Mouse (Mus musculus) gastrocnemius, adult 8-10 months (tissue): ENCODE results near the gene Nampt. TPM values are rescaled to one million over a fixed set of nuclear protein-coding genes. Genes with fewer than 3 reads are reported as not detected.

Source experiments
- DNase-seq, 2 experiments: peaks; one replicate each; pipeline ENCODE4 v3.0.0; 2022; ENCODE audit warnings: low spot score in 2 of 2
- total RNA-seq, 4 experiments: library from RNA; stranded (reverse); gene quantifications; 2 replicates each; pipeline ENCODE4 v1.2.4; 2022

Nampt gene
- total RNA-seq, result 10 to 100 TPM; 74.9 to 84.8 (median 79.8) TPM

- no peak for DNase-seq
Measured at GRCm38 (mm10) chr12:32819416-32819815, at the start of gene Nampt. Gene Nampt (plus strand): TSS chr12:32819545.

GRCm38 (mm10) chr12:32770766-32771165 is 48.6 kb upstream of the Nampt start:
- DNase-seq, result no peak

DNA sequence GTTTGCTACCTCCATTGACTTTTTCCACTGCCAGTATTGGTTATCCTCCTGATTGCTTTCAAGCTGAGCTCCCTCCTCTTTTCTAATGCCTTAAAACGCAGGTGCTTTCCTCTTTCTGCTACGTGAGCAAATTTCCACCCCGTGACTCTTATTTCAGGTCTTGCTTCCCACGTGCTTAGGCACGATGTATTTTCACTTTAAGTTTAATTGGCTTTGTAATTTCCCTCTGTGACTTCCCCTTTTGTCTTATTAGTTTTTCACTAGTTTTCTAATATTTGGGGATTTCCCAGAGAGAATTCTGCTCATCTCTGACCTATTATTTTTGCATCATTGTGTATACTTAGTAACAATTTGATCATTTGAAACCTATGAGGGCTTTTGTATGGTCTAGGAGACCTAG is 44.8 kb upstream of the Nampt start:
- no peak for DNase-seq

- no peak for DNase-seq
Measured at GRCm38 (mm10) chr12:32789092-32789491, 30.3 kb upstream of the Nampt start.

DNA sequence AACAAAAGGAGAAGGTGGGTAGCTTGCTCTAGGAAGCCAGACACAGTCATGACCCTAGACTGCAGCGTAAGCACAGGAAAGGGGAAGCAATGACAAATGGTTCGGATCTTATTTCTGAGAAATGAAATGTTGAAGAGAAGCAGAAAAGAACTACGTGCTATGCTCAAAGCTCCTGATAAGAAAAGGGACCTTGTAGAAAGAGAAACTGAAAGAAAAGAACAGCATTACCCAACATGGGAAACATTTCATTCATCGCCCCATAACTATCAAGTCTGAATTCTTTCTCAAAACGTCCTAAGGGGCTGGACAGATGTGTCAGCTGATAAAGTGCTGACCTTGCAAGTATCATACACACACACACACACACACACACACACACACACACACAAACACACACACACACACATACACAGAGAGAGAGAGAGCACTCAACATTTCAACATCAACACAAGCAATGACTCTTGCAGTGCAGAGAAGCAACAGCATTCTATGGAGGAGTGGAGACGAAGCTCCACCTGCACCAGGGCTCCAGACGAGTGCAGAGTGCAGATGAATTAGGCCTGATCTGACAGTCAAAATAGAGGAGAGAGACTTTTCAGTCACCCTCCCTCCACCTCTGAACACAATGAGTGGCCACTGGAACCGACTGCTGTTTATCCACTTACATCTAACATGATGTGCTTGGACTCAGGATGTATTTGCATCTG is 23.4 kb upstream of the Nampt start:
- no peak for DNase-seq

DNA sequence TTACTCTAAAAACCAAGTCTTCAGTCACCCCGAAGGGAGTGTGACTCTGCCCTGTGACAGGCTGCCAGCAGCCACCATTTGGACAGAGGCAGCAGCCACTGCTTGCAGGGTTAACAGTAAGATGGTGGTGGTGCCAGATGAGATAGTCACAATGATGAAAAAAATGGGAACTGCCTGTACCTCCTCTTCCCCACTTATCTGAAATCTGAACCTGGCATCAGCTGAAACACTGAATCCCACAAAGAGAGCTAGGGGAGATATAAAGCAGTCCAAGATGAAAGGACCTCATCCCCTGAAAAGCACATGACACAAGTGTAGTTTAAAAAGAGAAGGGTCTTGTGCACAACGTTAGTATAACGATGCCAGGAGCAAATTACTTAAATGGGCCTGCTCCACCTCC is 21.9 kb upstream of the Nampt start:
- DNase-seq, result no peak

DNA sequence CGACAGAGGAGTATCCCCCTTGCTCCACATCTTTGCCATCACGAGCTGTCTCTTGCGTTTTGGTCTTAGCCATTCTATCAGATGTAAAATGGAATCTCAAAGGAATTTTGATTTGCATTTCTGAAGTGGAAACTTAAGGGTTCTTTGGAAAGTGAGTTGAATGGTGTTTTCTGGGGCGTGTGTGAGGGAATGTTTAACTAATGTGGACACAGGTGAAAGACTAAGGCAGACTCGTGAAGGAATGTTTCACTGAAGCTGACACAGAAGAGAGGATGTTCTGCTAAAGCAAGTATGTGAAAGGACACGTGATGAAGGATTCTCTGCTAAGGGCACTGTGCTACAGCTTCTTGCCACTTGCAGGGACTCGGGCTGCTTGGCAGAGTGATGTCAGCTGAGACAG is 18.3 kb upstream of the Nampt start:
- no peak for DNase-seq

DNA sequence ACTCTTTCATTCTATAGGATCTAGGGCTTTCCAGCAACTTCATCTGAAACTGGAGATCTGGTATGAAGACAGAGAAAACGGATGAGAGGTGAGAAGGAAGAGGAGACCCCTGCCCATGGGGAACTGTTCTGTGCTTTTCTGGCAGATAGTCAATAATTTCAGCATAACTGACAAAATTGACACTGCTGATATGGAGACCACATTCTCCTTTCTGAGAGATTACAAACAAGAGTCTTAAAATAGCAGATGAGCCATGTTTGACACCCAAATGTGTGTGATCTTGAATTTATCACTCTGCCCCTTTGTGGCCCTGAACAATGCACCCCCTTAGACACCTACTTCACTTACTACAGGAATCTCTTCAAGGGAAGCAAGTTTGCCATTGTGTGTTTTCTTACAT is 13.8 kb upstream of the Nampt start:
- DNase-seq, result no peak

- peak; percentile 98 to 99 for DNase-seq
Measured at GRCm38 (mm10) chr12:32819823-32820605, 669 bp downstream of the Nampt start.

DNA sequence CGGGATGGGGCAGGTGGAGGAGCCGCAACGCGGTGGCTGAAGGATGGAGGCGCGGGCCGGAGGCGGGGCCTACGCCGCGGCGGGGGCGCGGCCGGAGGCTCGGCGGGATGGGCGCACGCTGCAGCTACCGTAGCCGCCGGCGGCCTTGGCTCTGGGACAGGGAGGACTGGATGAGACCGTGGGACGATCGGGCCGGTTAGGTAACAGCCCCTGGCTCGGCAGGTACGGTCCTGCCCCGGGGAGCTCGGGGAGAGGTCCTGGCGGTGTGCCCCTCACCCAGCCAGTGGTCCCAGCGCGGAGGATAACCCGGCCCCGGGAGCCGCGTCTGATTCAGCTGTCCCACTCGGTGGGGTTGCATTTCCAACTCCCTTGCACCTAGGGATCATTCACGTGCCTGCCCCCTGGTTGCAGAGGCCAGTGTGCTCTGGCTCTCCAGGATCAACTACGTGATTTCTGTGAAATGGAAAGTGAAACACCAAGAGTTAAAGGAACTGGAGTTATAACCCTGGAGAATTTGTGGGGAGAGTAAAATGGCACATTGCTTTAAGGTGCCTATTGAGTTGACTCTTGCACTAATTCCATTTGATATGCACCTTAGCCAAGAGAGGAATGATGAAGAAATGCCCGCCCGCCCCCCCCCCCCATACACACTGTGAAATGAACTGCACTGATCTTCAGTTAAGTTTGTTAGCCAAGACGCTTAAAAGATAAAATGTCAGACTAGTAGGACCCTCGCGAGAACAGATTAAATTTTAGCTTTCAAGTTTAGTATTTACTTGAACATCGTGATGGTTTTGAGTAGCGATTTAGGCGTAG is 1.6 kb downstream of the Nampt start:
- peak; percentile 59 to 80 for DNase-seq

DNA sequence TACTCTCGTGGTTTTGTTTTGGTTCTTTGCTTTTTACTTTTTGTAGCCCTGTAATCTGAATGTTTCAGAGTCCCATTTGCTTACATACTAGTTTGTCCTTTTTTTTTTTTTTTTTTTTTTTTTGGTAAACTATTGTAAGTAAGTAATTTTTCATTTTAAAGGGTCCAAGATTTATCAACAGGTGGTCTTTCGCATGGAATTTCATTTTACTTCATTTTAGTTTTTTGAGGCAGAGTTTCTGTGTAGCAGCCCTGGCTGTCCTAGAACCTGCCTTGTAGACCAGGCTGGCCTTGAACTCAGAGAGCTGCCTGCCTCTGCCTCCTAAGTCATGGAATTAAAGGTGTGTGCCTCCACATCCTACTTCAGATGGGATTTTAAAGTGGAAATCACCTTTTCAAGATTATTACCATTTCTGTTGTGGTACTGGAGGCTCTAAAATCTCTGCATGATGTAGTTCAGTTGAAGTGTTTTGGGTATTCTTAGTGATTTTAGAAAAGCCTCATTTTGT is 2.2 kb downstream of the Nampt start:
- no peak for DNase-seq

DNA sequence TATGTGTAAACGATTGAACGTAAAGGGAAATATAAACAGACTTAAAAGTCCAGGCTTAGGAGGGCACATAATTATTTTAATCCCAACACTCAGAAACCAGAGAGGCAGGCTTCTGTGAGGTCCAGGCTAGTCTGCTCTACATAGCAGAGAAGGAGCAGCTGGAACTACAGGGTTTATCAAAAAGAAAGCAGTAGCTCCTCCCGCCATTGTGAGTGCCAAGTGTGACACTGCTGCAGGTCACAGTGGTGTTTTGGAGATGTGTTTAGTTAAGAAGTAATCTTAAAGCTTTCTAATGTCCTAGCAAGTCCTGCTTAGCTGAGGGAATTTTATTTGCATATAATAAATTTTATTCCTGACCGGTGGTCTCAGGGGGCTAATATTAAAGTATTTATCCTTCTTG is 2.7 kb downstream of the Nampt start:
- DNase-seq, result no peak

DNA sequence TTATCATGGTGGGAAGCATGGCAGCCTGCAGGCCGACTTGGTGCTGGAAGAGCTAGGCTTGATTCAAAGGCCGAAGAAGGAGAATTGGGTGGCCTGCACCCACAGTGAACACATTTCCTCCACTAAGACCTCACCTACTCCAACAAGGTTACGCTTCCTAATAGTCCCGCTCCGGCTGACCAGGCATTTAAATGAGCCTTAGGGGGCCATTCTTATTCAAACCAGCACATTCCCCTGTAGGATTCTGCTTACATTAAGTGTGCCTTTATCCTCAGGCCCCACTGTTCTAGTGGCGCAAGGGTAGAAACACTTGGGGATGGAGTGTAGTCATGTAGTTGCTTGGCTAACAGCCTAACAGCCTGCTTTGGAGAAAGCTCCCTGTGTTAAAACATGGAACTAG is 5.2 kb downstream of the Nampt start:
- no peak for DNase-seq

DNA sequence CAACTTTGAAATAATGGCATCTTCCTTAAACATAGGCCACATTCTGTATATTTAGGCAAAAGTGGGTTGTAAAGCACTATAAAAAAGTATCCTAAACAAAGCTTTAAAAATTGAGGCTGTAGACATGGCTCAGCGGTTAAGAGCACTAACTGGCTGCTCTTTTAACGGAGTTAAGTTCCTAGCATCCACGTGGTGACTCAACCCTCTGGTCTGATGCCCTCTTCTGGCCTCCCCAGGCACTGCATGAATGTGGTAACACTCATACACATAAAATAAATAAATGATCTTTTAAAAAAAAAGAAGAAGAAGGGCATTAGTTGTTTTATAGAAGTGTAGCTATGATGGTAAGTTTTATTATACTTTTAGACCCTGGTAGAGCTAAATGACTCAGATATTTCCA is 7.6 kb downstream of the Nampt start:
- peak in 1 of 2 experiments; percentile 23 for DNase-seq

GRCm38 (mm10) chr12:32828137-32828760 is 8.9 kb downstream of the Nampt start:
- no peak for DNase-seq

DNA sequence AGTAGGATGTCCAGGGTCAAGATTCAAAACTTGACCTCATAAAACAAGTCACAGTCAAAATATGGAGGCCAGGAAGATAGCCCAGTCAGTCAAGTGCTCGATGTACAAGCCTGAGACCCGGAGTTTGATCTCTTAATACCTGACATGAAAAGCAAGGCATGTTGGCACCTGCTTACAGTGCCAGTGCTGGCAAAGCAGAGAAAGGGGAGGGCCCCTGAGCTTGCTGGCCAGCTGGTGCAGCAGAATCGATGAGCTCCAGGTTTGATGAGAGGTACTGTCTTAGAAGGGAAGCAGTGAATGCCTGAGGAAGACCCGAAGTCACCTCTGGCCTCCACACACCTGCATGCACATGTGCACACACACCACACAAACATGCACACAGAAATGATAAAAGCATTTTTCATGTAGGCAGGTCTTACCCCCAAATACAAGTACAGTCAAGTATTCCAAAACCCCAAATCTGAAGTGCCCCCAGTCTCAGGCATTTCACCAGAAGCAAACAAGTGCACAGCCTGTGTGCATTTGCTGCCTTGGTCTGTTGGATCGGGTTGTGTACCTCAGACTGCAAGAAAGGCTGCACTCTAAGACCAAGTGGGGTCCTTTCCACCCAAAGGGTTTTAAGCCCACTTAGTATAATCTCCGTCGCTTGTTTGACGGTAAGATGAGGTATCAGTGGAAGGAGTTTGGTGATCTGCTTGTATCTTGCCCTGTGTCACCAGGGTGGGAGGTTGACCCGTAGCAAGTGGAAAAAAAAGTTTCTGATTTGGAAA is 10.2 kb downstream of the Nampt start:
- no peak for DNase-seq

GRCm38 (mm10) chr12:32832076-32832475 is 12.7 kb downstream of the Nampt start:
- no peak for DNase-seq

GRCm38 (mm10) chr12:32834781-32835180 is 15.4 kb downstream of the Nampt start:
- no peak for DNase-seq

- no peak for DNase-seq
Measured at GRCm38 (mm10) chr12:32835235-32835634, 15.9 kb downstream of the Nampt start.

DNA sequence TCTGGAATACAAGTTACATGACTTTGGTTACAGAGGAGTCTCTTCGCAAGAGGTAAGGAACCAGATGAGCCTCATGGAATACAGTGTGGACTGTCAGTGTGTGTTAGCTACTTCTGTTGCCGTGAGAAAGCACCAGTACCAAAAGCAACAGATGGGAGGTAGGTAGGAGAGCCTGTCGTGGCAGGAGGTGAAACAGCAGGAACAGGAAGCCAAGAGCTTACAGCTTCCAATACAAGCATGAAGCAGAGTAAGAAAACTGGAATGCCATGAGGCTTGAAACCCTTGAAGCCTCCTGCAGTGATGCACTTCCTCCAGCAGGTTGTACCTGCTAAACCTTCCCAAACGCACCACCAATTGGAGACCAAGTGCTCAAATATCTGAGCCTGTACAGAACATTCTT is 19.1 kb downstream of the Nampt start:
- DNase-seq, result no peak

- DNase-seq, result no peak
Measured at GRCm38 (mm10) chr12:32838954-32839353, 19.6 kb downstream of the Nampt start.
